7 mouse cellular contexts compared by ENCODE assay signal in the genomic region with DNA sequence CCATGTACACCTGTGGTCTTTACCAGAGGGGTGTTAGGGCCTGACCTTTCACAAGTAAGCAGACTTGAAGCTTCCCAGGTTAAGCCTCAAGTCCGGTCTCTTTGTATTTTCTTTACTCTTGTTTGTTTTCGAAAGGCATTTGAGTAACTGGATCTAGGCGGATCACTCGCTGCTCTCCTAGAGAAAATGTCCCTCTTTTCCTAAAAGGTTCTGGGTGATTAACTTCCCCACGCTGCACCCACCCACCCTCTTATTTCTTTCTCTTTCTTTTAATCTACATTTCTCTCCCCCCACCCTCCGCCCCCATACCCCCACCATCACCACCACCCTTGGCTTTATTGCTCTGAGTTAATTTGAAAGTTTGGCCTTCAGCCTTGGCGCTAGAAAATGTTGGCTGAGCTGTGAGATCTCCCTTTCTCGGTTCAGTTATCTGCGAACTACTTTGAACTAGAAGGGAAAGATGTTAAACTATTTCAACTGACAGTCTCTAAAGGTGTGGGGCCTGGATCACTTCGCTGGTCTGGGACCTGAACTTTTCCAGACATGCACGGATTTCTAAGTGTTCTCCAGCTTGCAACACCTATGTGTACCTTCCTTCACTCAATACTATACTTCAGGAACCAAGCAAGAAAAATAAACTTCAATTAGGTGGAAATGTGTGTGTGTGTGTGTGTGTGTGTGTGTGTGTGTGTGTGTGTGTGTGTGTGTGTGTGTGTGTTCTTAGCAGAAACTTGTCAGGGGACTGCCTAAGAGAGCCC. TPM values are rescaled to one million over a fixed set of nuclear protein-coding genes. Genes with fewer than 3 reads are reported as not detected.
DNase-seq lines count a peak whose midpoint lies in the region; ATAC-seq and TF ChIP-seq lines count a peak whose summit lies in the region.

No protein-coding gene starts in this region.

- TF ChIP-seq POLR2A in lung, adult 2 months (IDR thresholded peaks at IDR 0.05; ENCODE audit: borderline replicate concordance, extremely low read depth, low read depth, low read length) = no peak

- DNase-seq in lung, adult 2 months = no peak
- no peak for DNase-seq in stomach, postnatal 0 days (ENCODE audit: low spot score)
- no peak for DNase-seq in gastrocnemius, postnatal 36 days

- peaks cover 20% of the 10 kb centered on the region for H3K4me1 ChIP-seq in lung, embryonic 15.5 days
- peaks cover 10% of the 10 kb centered on the region for H3K4me1 ChIP-seq in lung, adult 2 months (ENCODE audit: control insufficient read depth, insufficient read depth, low read length)
- peaks cover 60% of the 10 kb centered on the region for H3K4me1 ChIP-seq in forebrain, embryonic 15.5 days
- H3K4me1 ChIP-seq in limb, embryonic 13.5 days = peaks cover 21% of the 10 kb centered on the region
- H3K4me1 ChIP-seq in stomach, postnatal 0 days (replicated peaks; ENCODE audit: control insufficient read depth, insufficient read depth) = no peaks in the 10 kb centered on the region; the same call in 1 of the 2 replicates

- H3K9ac ChIP-seq in lung, embryonic 15.5 days = no peak overlapping the region
- peak overlapping the region; percentile 98 for H3K9ac ChIP-seq in forebrain, embryonic 15.5 days (replicated peaks)
- peak overlapping the region; percentile 84; the same call in 1 of the 2 replicates for H3K9ac ChIP-seq in limb, embryonic 13.5 days
- 0 out of 2 replicates have a peak overlapping the region, but pooled peaks have one; percentile 75 for H3K9ac ChIP-seq in stomach, postnatal 0 days (ENCODE audit: low read length)

- H3K4me3 ChIP-seq in lung, embryonic 15.5 days = no peak overlapping the region
- no peak overlapping the region for H3K4me3 ChIP-seq in lung, adult 2 months (replicated peaks; ENCODE audit: extremely low read depth, low read depth, low read length)
- H3K4me3 ChIP-seq in forebrain, embryonic 15.5 days = peak overlapping the region; percentile 90
- H3K4me3 ChIP-seq in limb, embryonic 13.5 days = peak overlapping the region; percentile 72
- H3K4me3 ChIP-seq in stomach, postnatal 0 days (ENCODE audit: low read depth, low read length) = no peak overlapping the region; the same call in 1 of the 2 replicates

- peak overlapping the region; percentile 82 for H3K27ac ChIP-seq in lung, embryonic 15.5 days
- peak overlapping the region; percentile 96 for H3K27ac ChIP-seq in forebrain, embryonic 15.5 days (replicated peaks)
- H3K27ac ChIP-seq in limb, embryonic 13.5 days = 0 out of 2 replicates have a peak overlapping the region, but pooled peaks have one; percentile 79
- peak overlapping the region; percentile 88 for H3K27ac ChIP-seq in stomach, postnatal 0 days (replicated peaks)

- WGBS in lung, embryonic 15.5 days = 27% methylated on average over 11 of the region's 11 CpGs
- WGBS in lung, adult 2 months = 56% methylated on average over 11 of the region's 11 CpGs
- WGBS in forebrain, embryonic 15.5 days = 7% methylated on average over 11 of the region's 11 CpGs
- 19% methylated on average over 11 of the region's 11 CpGs for WGBS in limb, embryonic 13.5 days
- WGBS in stomach, postnatal 0 days = 48% methylated on average over 11 of the region's 11 CpGs

- intact Hi-C loops in gastrocnemius, postnatal 36 days (cut with DNase I) = no loop called here

- H3K9me3 ChIP-seq in lung, embryonic 15.5 days = no peaks in the 10 kb centered on the region
- H3K9me3 ChIP-seq in forebrain, embryonic 15.5 days = no peaks in the 10 kb centered on the region
- H3K9me3 ChIP-seq in limb, embryonic 13.5 days = no peaks in the 10 kb centered on the region
- no peaks in the 10 kb centered on the region for H3K9me3 ChIP-seq in stomach, postnatal 0 days (ENCODE audit: control insufficient read depth, low read length)

- no peak for TF ChIP-seq CTCF in lung, adult 2 months (IDR thresholded peaks at IDR 0.05; ENCODE audit: insufficient read depth, low read length)
- no peak for TF ChIP-seq CTCF in stomach, postnatal 0 days (IDR thresholded peaks at IDR 0.05; ENCODE audit: low read depth)

- no peak; the same call in 1 of the 2 replicates for ATAC-seq in lung, embryonic 15.5 days (ENCODE audit: borderline replicate concordance, extremely low read depth, low FRiP score, low TSS enrichment)
- 0 out of 2 replicates have a peak, but pooled peaks have one; percentile 2 for ATAC-seq in forebrain, embryonic 15.5 days (replicated peaks)
- peak; percentile 44 for ATAC-seq in limb, embryonic 13.5 days (ENCODE audit: low FRiP score, low read depth)
- peak; percentile 25; the same call in 1 of the 2 replicates for ATAC-seq in stomach, postnatal 0 days (ENCODE audit: low FRiP score, low TSS enrichment)
- no peak for ATAC-seq in cerebellum, adult (ENCODE audit: insufficient number of reproducible peaks, low FRiP score, low TSS enrichment)

- no peak for TF ChIP-seq EP300 in stomach, postnatal 0 days (optimal IDR thresholded peaks at IDR 0.05)

- H3K27me3 ChIP-seq in lung, embryonic 15.5 days = peaks cover 10% of the 10 kb centered on the region
- H3K27me3 ChIP-seq in forebrain, embryonic 15.5 days = no peaks in the 10 kb centered on the region
- peaks cover 40% of the 10 kb centered on the region for H3K27me3 ChIP-seq in limb, embryonic 13.5 days
- H3K27me3 ChIP-seq in stomach, postnatal 0 days (ENCODE audit: control insufficient read depth, insufficient read depth, low read length) = no peaks in the 10 kb centered on the region

- H3K36me3 ChIP-seq in lung, embryonic 15.5 days = no peaks in the 10 kb centered on the region
- H3K36me3 ChIP-seq in forebrain, embryonic 15.5 days = no peaks in the 10 kb centered on the region
- H3K36me3 ChIP-seq in limb, embryonic 13.5 days = no peaks in the 10 kb centered on the region
- H3K36me3 ChIP-seq in stomach, postnatal 0 days (ENCODE audit: control insufficient read depth, insufficient read depth, low read length) = no peaks in the 10 kb centered on the region

- H3K4me2 ChIP-seq in lung, embryonic 15.5 days = peak overlapping the region; percentile 93
- H3K4me2 ChIP-seq in forebrain, embryonic 15.5 days (replicated peaks) = peak overlapping the region; percentile 61
- H3K4me2 ChIP-seq in limb, embryonic 13.5 days (replicated peaks) = peak overlapping the region; percentile 86
- H3K4me2 ChIP-seq in stomach, postnatal 0 days (replicated peaks; ENCODE audit: low read depth) = peak overlapping the region; percentile 91

RNA-seq across cellular contexts. Expression of gene Tox3, which starts 1.0 kb away (rescaled TPM):
- polyA plus RNA-seq in lung, embryonic 15.5 days (2015; fragmentation: Nextera tagmentation; extraction: Ambion mirVana) = 4.5 and 5.6 TPM in 2 replicates
- polyA plus RNA-seq in lung, adult 2 months (2012; rRNA removed) = 13.8 and 17.3 TPM in 2 replicates
- 32.4 and 35.0 TPM in 2 replicates for polyA plus RNA-seq in forebrain, embryonic 15.5 days (2015; fragmentation: Nextera tagmentation; extraction: Ambion mirVana)
- polyA plus RNA-seq in limb, embryonic 13.5 days (2015; fragmentation: Nextera tagmentation; extraction: Ambion mirVana) = 7.4 and 8.2 TPM in 2 replicates
- 5.4 and 7.2 TPM in 2 replicates for polyA plus RNA-seq in stomach, postnatal 0 days (2015; fragmentation: Nextera tagmentation; extraction: Ambion mirVana)
- total RNA-seq in gastrocnemius, postnatal 36 days (2021) = under 1 TPM in 1 of 2 experiments, not detected in 1; 0.23 TPM

Comparison
In these comparisons a context has a peak if more than half of its experiments do, and no peak if none do; other contexts are left out.
1. ATAC-seq: peak in forebrain, embryonic 15.5 days (single experiment), limb, embryonic 13.5 days (single experiment) and stomach, postnatal 0 days (single experiment); none in lung, embryonic 15.5 days (single experiment) and cerebellum, adult (single experiment).
2. H3K4me3 ChIP-seq: peak in forebrain, embryonic 15.5 days (single experiment) and limb, embryonic 13.5 days (single experiment); none in lung, embryonic 15.5 days (single experiment), lung, adult 2 months (single experiment) and stomach, postnatal 0 days (single experiment).
3. Peak in every context shown above with its lines, with median percentiles within 50 percentile points of each other: H3K27ac ChIP-seq and H3K4me2 ChIP-seq.